Mouse (Mus musculus): ENCODE results near the gene Cpne2. TPM values are rescaled to one million over a fixed set of nuclear protein-coding genes. Genes with fewer than 3 reads are reported as not detected.
A peak's percentile ranks its signal among the peaks of the same experiment; 100 is the strongest.

The Cpne2 gene
- polyA plus RNA-seq, 1 experiment: 39.3 TPM

DNA sequence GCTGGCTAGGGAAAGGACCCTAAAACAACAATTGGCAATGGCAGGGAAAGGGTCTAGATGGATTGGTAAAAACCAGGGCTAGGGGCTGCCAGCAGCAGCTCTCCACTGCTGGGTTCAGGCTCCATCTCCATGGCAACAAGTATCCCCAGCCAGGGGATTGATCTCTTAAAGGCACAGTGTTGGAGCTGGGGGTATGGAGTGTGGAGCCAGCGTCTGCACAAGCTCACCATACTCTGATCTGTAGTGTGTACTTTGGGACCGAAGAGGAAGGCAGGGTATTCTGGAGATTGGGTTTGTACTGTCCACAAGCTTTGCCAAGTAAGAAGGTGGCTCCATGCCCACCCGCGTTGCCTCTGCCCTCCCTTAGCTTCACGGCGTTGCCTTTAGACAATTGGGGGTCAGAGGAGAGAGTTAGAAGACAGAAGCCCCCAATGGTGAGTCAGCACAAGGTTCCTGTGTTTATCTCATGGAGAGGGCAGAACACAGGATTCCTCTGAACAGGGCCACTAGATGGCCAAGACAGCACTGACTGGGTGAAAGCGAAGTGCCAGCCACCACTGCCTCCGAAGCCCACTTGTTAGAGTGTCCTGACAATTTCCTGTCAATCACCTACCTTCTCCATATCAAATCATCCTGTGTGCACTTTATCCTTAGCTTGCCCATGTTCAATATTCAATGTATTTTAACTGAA is 34.5 kb downstream of the Cpne2 start:
- H3K4me3 ChIP-seq (replicated peaks; ENCODE audit: insufficient read depth, low read depth, low read length): no peak overlapping the region
- H3K4me1 ChIP-seq (ENCODE audit: control insufficient read depth, insufficient read depth, low read length): no peaks in the 10 kb centered on the region; the same call in 1 of the 2 replicates
- no peak for DNase-seq
- no peak overlapping the region for H3K27ac ChIP-seq (ENCODE audit: insufficient read depth, low read length)
- H3K27me3 ChIP-seq (ENCODE audit: control insufficient read depth, insufficient read depth, low read length): no peaks in the 10 kb centered on the region
- TF ChIP-seq POLR2A (IDR thresholded peaks at IDR 0.05; ENCODE audit: borderline replicate concordance, insufficient read depth, low read length): no peak
- no peak for TF ChIP-seq CTCF (IDR thresholded peaks at IDR 0.05; ENCODE audit: borderline replicate concordance, insufficient read depth, low read depth, low read length)
- WGBS: 26% methylated on average over 8 of the region's 8 CpGs

DNA sequence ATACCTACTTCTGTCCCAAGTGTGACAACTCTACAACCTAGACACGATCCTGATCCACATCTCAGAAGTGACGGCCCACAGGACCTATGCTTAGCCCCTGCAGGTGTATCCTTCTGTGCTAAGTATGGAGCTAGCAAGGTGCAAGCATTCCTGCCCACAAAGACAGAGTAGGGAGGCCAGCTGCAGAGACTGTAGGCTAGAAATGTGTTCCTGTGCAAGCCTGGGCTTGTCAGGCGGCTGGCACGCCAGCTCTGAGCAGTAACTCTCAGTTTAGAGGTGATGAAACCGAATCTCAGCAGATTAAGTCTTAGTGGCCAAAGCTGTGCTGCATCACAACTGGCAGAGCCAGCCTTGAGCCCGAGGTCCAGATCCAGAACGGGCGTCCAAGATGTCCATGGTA is 35.3 kb downstream of the Cpne2 start:
- DNase-seq: no peak
- no peak for TF ChIP-seq CTCF (IDR thresholded peaks at IDR 0.05; ENCODE audit: borderline replicate concordance, insufficient read depth, low read depth, low read length)
- no peak for TF ChIP-seq POLR2A (IDR thresholded peaks at IDR 0.05; ENCODE audit: borderline replicate concordance, insufficient read depth, low read length)
- H3K27ac ChIP-seq (ENCODE audit: insufficient read depth, low read length): no peak overlapping the region
- WGBS: 90% methylated on average over 8 of the region's 8 CpGs
- no peak overlapping the region for H3K4me3 ChIP-seq (replicated peaks; ENCODE audit: insufficient read depth, low read depth, low read length)
- H3K27me3 ChIP-seq (ENCODE audit: control insufficient read depth, insufficient read depth, low read length): no peaks in the 10 kb centered on the region
- no peaks in the 10 kb centered on the region; the same call in 1 of the 2 replicates for H3K4me1 ChIP-seq (ENCODE audit: control insufficient read depth, insufficient read depth, low read length)

DNA sequence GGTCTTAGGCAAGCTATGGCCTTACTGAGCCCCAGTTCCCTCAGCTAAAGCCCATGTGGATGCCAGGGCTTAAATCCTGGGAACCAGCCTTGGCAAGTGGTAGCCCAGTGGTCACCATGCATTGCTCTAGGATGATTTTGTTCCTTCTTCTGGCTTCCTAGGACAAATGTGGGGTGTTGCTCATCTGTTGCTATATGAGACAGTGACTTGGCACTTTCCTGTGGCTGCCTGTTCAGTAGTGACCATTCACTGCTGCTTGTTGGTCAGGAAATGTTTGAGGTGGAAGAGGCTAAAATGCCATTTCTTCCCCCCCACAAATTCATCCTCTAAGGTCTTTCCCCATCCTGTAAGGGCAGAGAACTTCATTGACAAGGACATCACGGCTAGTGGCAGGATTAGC is 36.6 kb downstream of the Cpne2 start:
- Histone ChIP-seq H3K4me1 (ENCODE audit: control insufficient read depth, insufficient read depth, low read length) (peaks cover 11% of the 10 kb centered on the region), H3K27me3 (ENCODE audit: control insufficient read depth, insufficient read depth, low read length) (no peaks in the 10 kb centered on the region), H3K27ac (ENCODE audit: insufficient read depth, low read length) (no peak overlapping the region), H3K4me3 (replicated peaks; ENCODE audit: insufficient read depth, low read depth, low read length) (no peak overlapping the region)
- TF ChIP-seq POLR2A (IDR thresholded peaks at IDR 0.05; ENCODE audit: borderline replicate concordance, insufficient read depth, low read length): no peak
- TF ChIP-seq CTCF (IDR thresholded peaks at IDR 0.05; ENCODE audit: borderline replicate concordance, insufficient read depth, low read depth, low read length): no peak
- DNase-seq: no peak
- 61% methylated on average over 1 of the region's 1 CpGs for WGBS

DNA sequence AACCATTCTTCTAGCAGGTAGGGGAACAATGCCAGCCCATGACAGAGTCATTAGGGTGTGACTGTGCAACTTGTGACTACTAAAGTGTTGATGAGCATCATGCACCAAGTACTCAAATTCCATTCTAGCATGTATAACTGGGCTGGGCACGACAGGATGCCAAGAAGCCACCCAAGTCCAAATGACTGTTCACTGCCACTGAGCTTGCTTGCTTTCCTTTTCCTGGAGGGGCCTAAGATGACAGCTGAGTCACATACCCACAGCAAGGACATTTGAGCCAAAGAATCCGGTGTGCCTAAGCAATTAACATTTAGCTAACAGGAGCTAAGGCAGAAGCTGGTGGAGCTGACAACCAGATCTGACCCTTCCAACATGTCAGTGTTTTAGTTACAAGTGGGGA is 39.1 kb downstream of the Cpne2 start:
- DNase-seq: no peak
- 38% methylated on average over 2 of the region's 2 CpGs for WGBS
- TF ChIP-seq POLR2A (IDR thresholded peaks at IDR 0.05; ENCODE audit: borderline replicate concordance, insufficient read depth, low read length) (no peak), CTCF (IDR thresholded peaks at IDR 0.05; ENCODE audit: borderline replicate concordance, insufficient read depth, low read depth, low read length) (no peak)
- Histone ChIP-seq H3K4me1 (ENCODE audit: control insufficient read depth, insufficient read depth, low read length) (peaks cover 23% of the 10 kb centered on the region), H3K4me3 (replicated peaks; ENCODE audit: insufficient read depth, low read depth, low read length) (no peak overlapping the region), H3K27ac (ENCODE audit: insufficient read depth, low read length) (no peak overlapping the region), H3K27me3 (ENCODE audit: control insufficient read depth, insufficient read depth, low read length) (no peaks in the 10 kb centered on the region)

DNA sequence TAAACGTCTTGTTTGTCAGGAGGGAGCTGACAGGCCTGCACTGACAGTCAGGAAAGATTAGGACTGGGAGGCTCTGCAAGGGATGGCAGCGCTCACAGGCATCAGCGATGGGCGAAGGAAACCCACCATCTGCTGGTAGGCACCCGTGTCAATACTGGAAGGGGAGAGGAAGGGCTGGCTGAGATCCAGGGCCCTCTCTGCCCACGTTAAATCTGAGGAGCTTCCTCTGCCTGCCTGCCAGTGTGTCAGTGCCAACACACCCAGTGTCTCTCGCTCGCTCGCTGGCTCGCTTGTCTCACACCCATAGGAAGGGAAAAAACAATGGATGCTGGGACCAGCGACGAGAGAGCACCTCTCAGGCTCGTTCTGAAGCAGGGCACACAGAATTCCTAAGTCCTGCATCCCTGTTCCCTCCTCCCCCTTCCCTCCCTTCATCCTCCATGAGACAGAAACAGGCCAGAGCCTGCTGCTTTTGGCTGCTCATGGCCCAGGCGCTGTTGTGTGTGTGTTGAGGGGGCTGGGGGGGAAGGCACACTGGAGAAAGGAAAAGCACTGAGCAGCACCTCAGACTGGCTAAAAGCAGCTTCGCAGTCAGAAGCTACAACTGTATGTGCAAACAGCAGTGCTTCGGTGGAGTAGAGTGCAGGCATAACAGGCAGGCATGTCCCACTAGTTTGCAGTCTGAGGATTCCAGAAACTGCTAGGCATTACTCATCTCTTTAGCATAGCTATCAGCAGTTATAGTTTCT is 41.5 kb downstream of the Cpne2 start:
- peaks cover 23% of the 10 kb centered on the region for H3K4me1 ChIP-seq (ENCODE audit: control insufficient read depth, insufficient read depth, low read length)
- no peak for TF ChIP-seq CTCF (IDR thresholded peaks at IDR 0.05; ENCODE audit: borderline replicate concordance, insufficient read depth, low read depth, low read length)
- peak overlapping the region; percentile 72 for H3K27ac ChIP-seq (ENCODE audit: insufficient read depth, low read length)
- H3K27me3 ChIP-seq (ENCODE audit: control insufficient read depth, insufficient read depth, low read length): no peaks in the 10 kb centered on the region
- DNase-seq: peak; percentile 65 to 73
- H3K4me3 ChIP-seq (replicated peaks; ENCODE audit: insufficient read depth, low read depth, low read length): no peak overlapping the region
- 6% methylated on average over 16 of the region's 16 CpGs for WGBS

DNA sequence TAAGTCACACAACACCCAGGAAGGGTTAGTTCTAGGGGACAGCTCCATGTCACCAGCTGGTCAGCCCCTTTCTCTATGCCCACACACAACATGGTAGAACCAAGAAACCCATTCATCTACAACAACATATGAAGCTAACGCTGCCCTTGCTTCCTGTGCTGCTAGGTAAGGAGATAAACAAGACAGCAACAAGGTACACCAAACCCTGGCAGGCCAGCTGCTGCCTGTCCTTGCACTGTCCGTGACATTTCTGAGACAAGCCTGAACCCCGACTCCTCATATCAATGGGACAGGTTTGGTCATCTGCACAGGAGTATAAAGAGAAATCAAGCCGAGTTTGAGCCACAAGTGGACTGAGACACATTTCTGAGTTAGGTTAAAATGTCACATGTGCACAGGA is 42.4 kb downstream of the Cpne2 start:
- Histone ChIP-seq H3K27me3 (ENCODE audit: control insufficient read depth, insufficient read depth, low read length) (no peaks in the 10 kb centered on the region), H3K4me3 (replicated peaks; ENCODE audit: insufficient read depth, low read depth, low read length) (no peak overlapping the region), H3K4me1 (ENCODE audit: control insufficient read depth, insufficient read depth, low read length) (peaks cover 23% of the 10 kb centered on the region), H3K27ac (ENCODE audit: insufficient read depth, low read length) (no peak overlapping the region)
- 83% methylated on average over 4 of the region's 4 CpGs for WGBS
- no peak for TF ChIP-seq CTCF (IDR thresholded peaks at IDR 0.05; ENCODE audit: borderline replicate concordance, insufficient read depth, low read depth, low read length)
- TF ChIP-seq POLR2A (IDR thresholded peaks at IDR 0.05; ENCODE audit: borderline replicate concordance, insufficient read depth, low read length): no peak
- DNase-seq: no peak

DNA sequence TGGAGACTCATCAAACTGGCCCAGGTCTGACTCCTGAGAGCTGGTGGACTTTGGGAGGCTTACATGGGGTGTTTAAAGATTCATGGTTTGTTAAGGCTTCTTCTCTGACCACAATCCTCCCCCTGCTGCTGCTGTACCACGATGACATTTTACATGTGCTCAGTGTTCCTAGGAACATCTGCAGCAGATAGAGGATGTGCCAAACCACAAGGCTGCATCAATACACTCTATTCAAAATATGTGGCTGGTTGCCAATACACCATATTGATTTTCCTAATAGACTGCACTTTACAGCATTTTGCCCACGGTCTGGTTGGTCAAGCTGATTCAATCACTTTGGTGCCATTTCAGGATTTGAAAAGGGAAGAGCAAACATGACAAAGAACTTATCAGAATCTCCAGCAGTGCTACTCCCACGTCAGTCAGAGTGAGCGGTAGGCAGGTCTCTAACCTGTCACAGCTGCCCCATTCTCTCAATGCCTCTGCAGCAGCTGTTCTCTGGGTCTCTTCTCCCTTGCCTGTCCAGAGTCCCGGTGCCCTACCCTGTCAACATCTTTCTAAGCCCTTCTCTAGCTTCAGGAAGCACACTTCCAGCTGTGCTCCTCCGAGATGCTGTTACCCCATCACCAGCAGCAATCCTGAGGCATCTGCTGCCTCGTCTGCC is 49.2 kb downstream of the Cpne2 start:
- no peak for DNase-seq
- 52% methylated on average over 7 of the region's 7 CpGs for WGBS
- Histone ChIP-seq H3K27ac (ENCODE audit: insufficient read depth, low read length) (no peak overlapping the region), H3K4me1 (ENCODE audit: control insufficient read depth, insufficient read depth, low read length) (no peaks in the 10 kb centered on the region), H3K27me3 (ENCODE audit: control insufficient read depth, insufficient read depth, low read length) (no peaks in the 10 kb centered on the region), H3K4me3 (replicated peaks; ENCODE audit: insufficient read depth, low read depth, low read length) (no peak overlapping the region)
- TF ChIP-seq POLR2A (IDR thresholded peaks at IDR 0.05; ENCODE audit: borderline replicate concordance, insufficient read depth, low read length) (no peak), CTCF (IDR thresholded peaks at IDR 0.05; ENCODE audit: borderline replicate concordance, insufficient read depth, low read depth, low read length) (no peak)
